Mouse (Mus musculus): ENCODE data around the gene Cela2a.

- TF ChIP-seq EP300 (optimal IDR thresholded peaks at IDR 0.05) (no peak), CTCF (IDR thresholded peaks at IDR 0.05; ENCODE audit: low read depth) (no peak)
Measured at GRCm38 (mm10) chr4:141833911-141834310, 8.0 kb upstream of the Cela2a start.

Measured in stomach, postnatal 0 days (tissue).